Mouse (Mus musculus) heart, postnatal 0 days (tissue): ENCODE results near the gene Agl.
"Not testable (repeated sequence)": the region's sequence is repeated elsewhere in the genome, so short reads cannot be mapped to it uniquely, and the experiment has no call there.

Experiments used
- CTCF ChIP-seq: IDR thresholded peaks from 2 replicates; pipeline ENCODE4 v1.5.1; 2016; ENCODE audit warnings: antibody characterized with exemption, control low read depth, low read depth
- EP300 ChIP-seq: IDR thresholded peaks from 2 replicates; pipeline ENCODE4 v1.6.1; 2016; ENCODE audit warnings: antibody characterized with exemption, low read depth

DNA sequence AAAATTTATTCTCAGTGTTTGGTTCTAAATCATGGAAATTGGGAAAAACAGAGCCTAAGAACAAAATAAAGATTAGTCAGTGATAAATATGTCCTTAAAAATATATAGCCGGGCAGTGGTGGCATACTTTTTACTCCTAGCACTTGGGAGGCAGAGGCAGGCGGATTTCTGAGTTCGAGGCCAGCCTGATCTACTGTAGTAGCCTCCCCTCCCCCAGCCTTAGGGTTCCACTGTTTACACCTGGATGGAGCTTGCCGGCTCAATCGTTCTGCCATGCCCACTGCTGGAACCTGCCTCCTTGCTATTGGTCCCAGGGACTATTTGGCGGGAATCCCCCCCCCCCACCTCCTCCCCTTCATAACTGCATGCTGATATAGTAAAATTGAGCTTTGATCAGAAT, 2.4 kb upstream of the Agl start:
- TF ChIP-seq CTCF, EP300: not testable (repeated sequence)
